Mouse (Mus musculus) cortical plate, adult 2 months (tissue): Measurements from ENCODE around the gene Jade1. TPM values are rescaled to one million over a fixed set of nuclear protein-coding genes. Genes with fewer than 3 reads are reported as not detected.

Source experiments
- H3K27ac ChIP-seq: fragments of 200-500 bp; 2 replicates; pipeline ENCODE4 v1.5.1; 2012; ENCODE audit warnings: low read length, control low read depth, inconsistent platforms; ENCODE audit not compliant: insufficient read depth
- H3K4me1 ChIP-seq: fragments of 200-500 bp; 2 replicates; pipeline ENCODE4 v1.6.1; 2011; ENCODE audit warnings: low read length; ENCODE audit not compliant: control insufficient read depth, insufficient read depth
- H3K4me3 ChIP-seq: fragments of 200-500 bp; 2 replicates; pipeline ENCODE4 v1.5.1; 2011; ENCODE audit warnings: mild to moderate bottlenecking, low read length, control low read depth; ENCODE audit not compliant: insufficient read depth
- CTCF ChIP-seq: fragments of 200-500 bp; IDR thresholded peaks from 2 replicates; pipeline ENCODE4 v1.5.1; 2011; ENCODE audit warnings: mild to moderate bottlenecking, control low read depth, low read length; ENCODE audit not compliant: insufficient read depth; ENCODE audit errors: extremely low read depth
- POLR2A ChIP-seq: fragments of 200-500 bp; IDR thresholded peaks from 2 replicates; pipeline ENCODE4 v1.6.1; 2011; ENCODE audit warnings: mild to moderate bottlenecking, low read length, control low read depth; ENCODE audit not compliant: insufficient read depth; ENCODE audit errors: extremely low read depth
- polyA plus RNA-seq: library from polyadenylated mRNA; depleted of rRNA; stranded (reverse); fragments of >200 nt; gene quantifications from 2 replicates; pipeline ENCODE4 v1.2.3, GENCODE M21; 2012

Jade1 gene
- polyA plus RNA-seq, 1 experiment: 30.9 TPM

- H3K4me3 ChIP-seq: no peak overlapping the region
- peaks cover 2% of the 10 kb centered on the region for H3K4me1 ChIP-seq
- no peak overlapping the region for H3K27ac ChIP-seq
- TF ChIP-seq POLR2A (no peak), CTCF (no peak)
These were observed 47.4 kb downstream of the Jade1 start for GRCm38 (mm10) chr3:41602933-41603332.

- Histone ChIP-seq H3K4me1 (peaks cover 2% of the 10 kb centered on the region), H3K27ac (no peak overlapping the region), H3K4me3 (no peak overlapping the region)
- TF ChIP-seq POLR2A: no peak
- TF ChIP-seq CTCF: no peak
These were observed 48.0 kb downstream of the Jade1 start for GRCm38 (mm10) chr3:41603470-41604019.

GRCm38 (mm10) chr3:41604629-41605321 is 49.2 kb downstream of the Jade1 start:
- TF ChIP-seq POLR2A (no peak), CTCF (no peak)
- Histone ChIP-seq H3K4me1 (peaks cover 2% of the 10 kb centered on the region), H3K4me3 (no peak overlapping the region), H3K27ac (no peak overlapping the region)

DNA sequence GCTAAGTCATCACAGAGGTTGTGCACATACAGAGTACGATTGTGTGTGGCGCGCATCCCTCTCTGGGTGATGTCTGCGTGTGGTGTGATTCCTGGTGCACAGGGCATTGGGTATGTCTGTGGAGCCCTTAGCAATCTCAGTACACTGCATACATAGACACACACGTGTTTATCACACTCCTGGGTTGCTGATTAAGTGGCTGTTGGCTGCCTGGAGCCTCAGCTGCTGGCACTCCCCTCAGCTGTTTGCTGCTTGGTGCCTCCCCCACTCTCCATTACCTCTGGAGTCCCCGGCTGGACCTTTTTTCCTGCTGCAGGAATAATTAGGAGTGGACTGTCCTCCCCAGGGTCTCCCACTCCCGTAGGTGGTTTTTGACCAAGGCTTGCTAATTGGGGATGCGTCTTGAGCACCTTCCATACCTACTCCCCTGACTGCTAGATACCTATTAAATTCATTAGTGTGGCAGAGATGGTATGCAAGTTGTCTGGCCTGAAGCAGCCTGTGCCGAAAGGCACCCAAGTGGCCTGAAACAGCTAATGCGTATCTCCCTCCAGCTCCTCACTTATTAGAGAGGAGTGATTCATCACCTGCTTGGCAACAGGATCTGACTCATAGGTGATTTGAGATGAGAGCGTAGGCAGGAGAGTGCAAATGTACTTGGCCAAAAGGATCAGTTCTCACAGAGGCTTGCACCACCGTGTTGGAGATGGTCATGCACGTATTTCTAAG is 50.2 kb downstream of the Jade1 start:
- peaks cover 2% of the 10 kb centered on the region for H3K4me1 ChIP-seq
- no peak overlapping the region for H3K4me3 ChIP-seq
- TF ChIP-seq CTCF (no peak), POLR2A (no peak)
- no peak overlapping the region for H3K27ac ChIP-seq

GRCm38 (mm10) chr3:41606330-41606664 is 50.8 kb downstream of the Jade1 start:
- no peak overlapping the region for H3K27ac ChIP-seq
- no peak overlapping the region for H3K4me3 ChIP-seq
- TF ChIP-seq CTCF: no peak
- TF ChIP-seq POLR2A: no peak
- H3K4me1 ChIP-seq: peaks cover 2% of the 10 kb centered on the region

DNA sequence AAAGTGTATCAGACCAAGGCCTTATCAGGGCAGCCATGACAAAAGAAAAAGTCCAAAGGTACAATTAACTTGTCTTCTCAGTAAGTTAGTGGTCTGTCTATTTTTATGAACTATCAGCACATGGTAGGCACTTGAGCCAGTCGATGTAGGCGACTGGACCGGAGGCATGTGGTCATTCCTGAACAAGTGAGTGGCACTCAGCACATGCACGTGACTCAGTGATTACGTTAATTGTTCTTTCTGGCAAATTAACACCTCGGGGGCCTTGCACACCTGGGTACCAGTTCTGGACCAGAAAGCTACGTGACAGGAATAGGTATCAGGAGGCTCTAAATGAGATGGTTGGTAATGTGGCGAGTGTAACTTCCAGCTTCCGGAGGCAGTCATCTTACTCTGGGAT is 51.5 kb downstream of the Jade1 start:
- H3K4me3 ChIP-seq: no peak overlapping the region
- no peak for TF ChIP-seq CTCF
- no peak for TF ChIP-seq POLR2A
- peaks cover 2% of the 10 kb centered on the region for H3K4me1 ChIP-seq
- no peak overlapping the region for H3K27ac ChIP-seq

GRCm38 (mm10) chr3:41607467-41607866 is 51.9 kb downstream of the Jade1 start:
- Histone ChIP-seq H3K4me1 (peaks cover 2% of the 10 kb centered on the region), H3K4me3 (no peak overlapping the region), H3K27ac (no peak overlapping the region)
- TF ChIP-seq CTCF: no peak
- no peak for TF ChIP-seq POLR2A

DNA sequence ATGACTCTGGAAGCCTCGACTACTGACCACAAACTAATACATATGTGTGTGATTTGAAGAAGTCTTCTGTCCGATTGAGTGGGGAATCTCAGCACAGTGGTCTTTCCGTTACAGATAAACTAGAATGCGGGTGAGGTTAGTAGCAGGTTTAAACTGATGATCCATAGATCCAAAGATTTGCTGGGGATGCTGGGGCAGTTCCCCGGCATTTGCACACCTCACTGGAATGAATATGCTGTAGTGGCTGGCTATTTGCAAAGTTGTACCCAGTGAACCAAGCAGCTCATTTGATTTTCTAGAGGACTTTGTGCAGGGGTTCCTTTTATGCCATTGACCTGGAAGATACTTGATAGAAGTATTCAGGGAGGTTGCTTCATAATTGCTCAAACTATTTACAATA is 53.5 kb downstream of the Jade1 start:
- H3K4me1 ChIP-seq: peaks cover 2% of the 10 kb centered on the region
- H3K4me3 ChIP-seq: no peak overlapping the region
- TF ChIP-seq POLR2A (no peak), CTCF (no peak)
- H3K27ac ChIP-seq: no peak overlapping the region

DNA sequence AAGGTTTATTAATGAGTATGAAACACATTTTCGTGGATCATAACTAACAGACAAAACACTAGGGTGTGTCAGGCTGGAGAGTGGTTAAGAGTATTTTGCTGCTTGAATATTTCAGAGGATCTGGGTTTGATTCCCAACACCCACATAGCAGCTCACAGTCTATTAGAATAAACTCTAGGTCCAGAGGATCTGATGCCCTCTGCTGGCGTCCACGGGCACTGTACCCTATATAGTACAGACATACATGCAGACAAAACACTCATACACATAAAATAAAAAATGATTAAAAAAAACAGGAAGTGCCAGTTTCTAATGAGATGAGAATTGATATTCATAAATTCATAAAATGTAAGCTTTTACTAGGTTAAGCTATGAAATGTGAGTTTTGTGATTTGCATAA is 56.7 kb downstream of the Jade1 start:
- Histone ChIP-seq H3K4me3 (no peak overlapping the region), H3K27ac (no peak overlapping the region), H3K4me1 (no peaks in the 10 kb centered on the region)
- TF ChIP-seq POLR2A (no peak), CTCF (no peak)

DNA sequence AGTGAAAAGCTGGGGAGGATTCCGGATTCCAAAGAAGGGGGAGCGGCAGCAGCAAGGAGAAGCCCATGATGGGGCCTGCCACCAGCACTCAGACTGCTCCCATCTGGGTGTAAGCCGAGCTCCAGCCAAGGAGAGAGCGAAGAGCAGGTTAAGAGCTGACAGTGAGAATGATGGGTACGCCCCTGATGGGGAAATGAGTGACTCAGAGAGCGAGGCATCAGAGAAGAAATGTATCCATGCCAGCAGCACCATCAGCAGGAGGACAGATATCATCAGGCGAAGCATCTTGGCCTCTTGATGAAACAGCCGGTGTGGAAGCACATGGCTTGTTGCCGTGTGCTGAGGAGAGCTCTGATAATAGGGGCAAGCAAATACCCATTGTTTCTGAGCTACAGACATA is 58.2 kb downstream of the Jade1 start:
- TF ChIP-seq POLR2A (no peak), CTCF (no peak)

More for the DNA sequence above, 58.2 kb downstream of the Jade1 start:
- H3K4me3 ChIP-seq: no peak overlapping the region
- H3K27ac ChIP-seq: 0 out of 2 replicates have a peak overlapping the region, but pooled peaks have one; percentile 65
- H3K4me1 ChIP-seq: peaks cover 1% of the 10 kb centered on the region; the same call in 1 of the 2 replicates
